Mouse (Mus musculus) kidney, postnatal 25 days (tissue): ENCODE data around the gene Itpr2.

Source experiments
- DNase-seq, 2 experiments: peaks; one replicate each; pipeline ENCODE4 v3.0.0; 2021; ENCODE audit warnings: mixed read lengths in 2 of 2

Itpr2 gene

GRCm38 (mm10) chr6:146302574-146303130 is 199.4 kb downstream of the Itpr2 start:
- DNase-seq: no peak

- no peak for DNase-seq
Observed at GRCm38 (mm10) chr6:146302101-146302500, 199.9 kb downstream of the Itpr2 start.

GRCm38 (mm10) chr6:146300961-146301360 is 201.1 kb downstream of the Itpr2 start:
- no peak for DNase-seq

GRCm38 (mm10) chr6:146298712-146299111 is 203.3 kb downstream of the Itpr2 start:
- peak in 1 of 2 experiments; percentile 47 for DNase-seq

- DNase-seq: no peak
Observed at GRCm38 (mm10) chr6:146291036-146291435, 211.0 kb downstream of the Itpr2 start.

- DNase-seq: no peak
Observed at GRCm38 (mm10) chr6:146289801-146290200, 212.2 kb downstream of the Itpr2 start.

- peak in 1 of 2 experiments; percentile 14 for DNase-seq
Observed at GRCm38 (mm10) chr6:146288266-146288665, 213.8 kb downstream of the Itpr2 start.

GRCm38 (mm10) chr6:146284921-146285565 is 217.0 kb downstream of the Itpr2 start:
- DNase-seq: no peak

GRCm38 (mm10) chr6:146283981-146284380 is 218.0 kb downstream of the Itpr2 start:
- DNase-seq: no peak

GRCm38 (mm10) chr6:146282061-146282659 is 219.9 kb downstream of the Itpr2 start:
- no peak for DNase-seq

GRCm38 (mm10) chr6:146281176-146281899 is 220.7 kb downstream of the Itpr2 start:
- DNase-seq: peak in 1 of 2 experiments; percentile 49

GRCm38 (mm10) chr6:146273256-146273655 is 228.8 kb downstream of the Itpr2 start:
- DNase-seq: peak in 1 of 2 experiments; percentile 30

- DNase-seq: peak; percentile 43 to 79
Observed at GRCm38 (mm10) chr6:146272253-146273036, 229.6 kb downstream of the Itpr2 start.

GRCm38 (mm10) chr6:146270776-146271533 is 231.1 kb downstream of the Itpr2 start:
- peak; percentile 89 to 97 for DNase-seq

- DNase-seq: peak; percentile 24 to 43
Observed at GRCm38 (mm10) chr6:146270162-146270561, 231.9 kb downstream of the Itpr2 start.

GRCm38 (mm10) chr6:146269291-146269690 is 232.7 kb downstream of the Itpr2 start:
- peak in 1 of 2 experiments; percentile 13 for DNase-seq

GRCm38 (mm10) chr6:146260674-146261376 is 241.2 kb downstream of the Itpr2 start:
- DNase-seq: peak; percentile 62 to 82

- peak in 1 of 2 experiments; percentile 0 for DNase-seq
Observed at GRCm38 (mm10) chr6:146258751-146259150, 243.3 kb downstream of the Itpr2 start.

GRCm38 (mm10) chr6:146258261-146258660 is 243.8 kb downstream of the Itpr2 start:
- DNase-seq: peak; percentile 1 to 20

- peak; percentile 2 to 31 for DNase-seq
Observed at GRCm38 (mm10) chr6:146256947-146257670, 244.9 kb downstream of the Itpr2 start.
